Mouse (Mus musculus) testis, adult 2 months (tissue): ENCODE results near the gene Klc1.

Experiments
- CTCF ChIP-seq: fragments of 200-500 bp; IDR thresholded peaks from 2 replicates; pipeline ENCODE4 v1.5.1; 2012; ENCODE audit warnings: low read depth, mild to moderate bottlenecking, inconsistent platforms, low read length, moderate library complexity; ENCODE audit not compliant: control insufficient read depth, insufficient read depth, insufficient replicate concordance
- POLR2A ChIP-seq: fragments of 200-500 bp; IDR thresholded peaks from 2 replicates; pipeline ENCODE4 v1.6.1; 2012; ENCODE audit warnings: low read depth, mild to moderate bottlenecking, inconsistent platforms, low read length, moderate library complexity; ENCODE audit not compliant: control insufficient read depth

DNA sequence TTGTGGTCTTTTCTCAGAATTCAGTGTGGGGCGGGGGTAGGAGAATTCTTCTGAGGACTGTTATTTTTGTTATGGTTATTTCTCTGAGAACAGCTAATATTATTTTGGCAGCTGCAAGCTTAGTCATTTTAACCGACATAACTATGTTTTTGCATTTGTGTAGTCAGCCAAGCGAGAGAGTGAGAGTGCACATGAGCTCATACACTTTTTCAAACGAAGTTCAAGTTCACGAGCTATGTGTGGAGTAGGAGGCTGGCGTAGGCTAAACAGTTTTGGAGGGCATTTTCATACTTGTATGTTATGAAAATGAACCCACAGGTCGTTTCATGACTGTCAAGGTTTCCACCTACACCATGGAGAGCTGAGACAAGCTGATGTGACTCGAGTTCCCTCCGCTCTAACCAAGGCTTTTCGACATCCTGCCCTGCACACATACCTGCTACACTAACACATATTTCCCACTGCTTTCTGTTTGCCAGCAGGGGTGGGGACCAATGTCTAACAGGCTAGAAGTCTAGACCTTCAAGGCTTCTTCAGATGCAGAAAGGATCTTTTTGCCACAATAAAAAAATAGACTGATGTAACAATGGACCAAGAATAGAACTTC lies 9.8 kb downstream of the Klc1 start:
- TF ChIP-seq CTCF (no peak), POLR2A (no peak)
